Mouse (Mus musculus) fat pad, adult 2 months (tissue): ENCODE data around the gene B3gnt3.
A peak's percentile ranks its signal among the peaks of the same experiment; 100 is the strongest.

Experiments
- DNase-seq: peaks from one replicate; pipeline ENCODE4 v3.0.0-alpha.2; 2011; ENCODE audit warnings: low read depth, low spot score; ENCODE audit errors: extremely low read depth

The B3gnt3 gene

GRCm38 (mm10) chr8:71679550-71680168, 21.9 kb downstream of the B3gnt3 start:
- no peak for DNase-seq

- no peak for DNase-seq
Measured at GRCm38 (mm10) chr8:71679116-71679515, 22.5 kb downstream of the B3gnt3 start.

DNA sequence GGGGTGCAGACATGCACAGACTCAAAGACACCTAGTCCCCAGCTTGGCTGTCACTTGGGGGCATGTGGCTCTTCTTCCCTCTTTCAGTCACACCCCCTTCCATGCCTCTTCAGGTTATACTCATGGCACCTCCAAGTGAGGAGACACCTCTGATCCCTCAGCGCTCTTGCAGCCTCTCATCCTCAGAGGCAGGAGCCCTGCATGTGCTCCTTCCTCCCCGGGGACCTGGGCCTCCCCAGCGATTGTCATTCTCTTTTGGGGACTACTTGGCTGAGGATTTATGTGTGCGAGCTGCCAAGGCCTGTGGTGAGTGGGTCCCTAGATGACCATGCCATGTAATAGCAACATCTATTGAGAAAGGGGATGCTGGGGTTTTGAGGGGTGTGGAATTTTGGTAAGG, 23.4 kb downstream of the B3gnt3 start:
- DNase-seq = no peak

DNA sequence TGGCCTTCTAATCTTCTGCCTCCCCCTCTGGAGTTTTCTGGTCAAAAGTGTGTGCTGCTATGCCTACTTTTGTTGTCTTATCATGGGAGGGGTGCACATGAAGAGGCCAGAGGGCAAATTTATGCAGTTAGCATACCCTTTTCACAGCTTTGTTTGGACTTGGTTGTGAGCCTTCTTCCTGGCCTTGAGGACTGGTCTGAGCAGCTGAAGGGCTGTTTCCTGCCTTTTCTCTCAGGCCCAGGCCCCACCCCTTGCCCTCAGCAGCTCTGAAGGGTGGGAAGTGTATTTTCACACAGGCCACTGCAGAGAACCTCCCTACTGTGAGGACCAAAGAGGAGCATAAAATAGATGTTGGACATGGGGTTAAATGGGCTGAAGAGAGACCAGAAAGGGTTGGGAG, 24.0 kb downstream of the B3gnt3 start:
- DNase-seq = no peak

DNA sequence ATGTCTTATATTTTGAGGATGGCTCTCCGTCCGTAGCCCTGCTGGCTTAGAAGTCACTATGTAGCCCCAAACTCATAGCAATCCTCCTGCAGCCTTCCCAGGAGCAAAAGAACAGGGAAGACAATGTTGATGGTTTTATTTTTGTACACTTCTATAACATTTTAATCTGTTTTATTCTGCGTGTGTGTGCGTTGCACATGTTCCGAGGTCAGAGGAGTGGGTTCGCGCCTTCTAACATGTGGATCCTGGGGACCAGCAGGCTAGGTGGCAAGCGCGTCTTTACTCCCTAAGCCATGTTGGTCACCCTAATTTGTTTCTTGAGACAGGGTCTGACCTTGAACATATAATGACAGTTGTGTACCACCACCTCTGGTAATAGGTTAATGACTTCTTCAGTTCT, 24.8 kb downstream of the B3gnt3 start:
- no peak for DNase-seq

DNA sequence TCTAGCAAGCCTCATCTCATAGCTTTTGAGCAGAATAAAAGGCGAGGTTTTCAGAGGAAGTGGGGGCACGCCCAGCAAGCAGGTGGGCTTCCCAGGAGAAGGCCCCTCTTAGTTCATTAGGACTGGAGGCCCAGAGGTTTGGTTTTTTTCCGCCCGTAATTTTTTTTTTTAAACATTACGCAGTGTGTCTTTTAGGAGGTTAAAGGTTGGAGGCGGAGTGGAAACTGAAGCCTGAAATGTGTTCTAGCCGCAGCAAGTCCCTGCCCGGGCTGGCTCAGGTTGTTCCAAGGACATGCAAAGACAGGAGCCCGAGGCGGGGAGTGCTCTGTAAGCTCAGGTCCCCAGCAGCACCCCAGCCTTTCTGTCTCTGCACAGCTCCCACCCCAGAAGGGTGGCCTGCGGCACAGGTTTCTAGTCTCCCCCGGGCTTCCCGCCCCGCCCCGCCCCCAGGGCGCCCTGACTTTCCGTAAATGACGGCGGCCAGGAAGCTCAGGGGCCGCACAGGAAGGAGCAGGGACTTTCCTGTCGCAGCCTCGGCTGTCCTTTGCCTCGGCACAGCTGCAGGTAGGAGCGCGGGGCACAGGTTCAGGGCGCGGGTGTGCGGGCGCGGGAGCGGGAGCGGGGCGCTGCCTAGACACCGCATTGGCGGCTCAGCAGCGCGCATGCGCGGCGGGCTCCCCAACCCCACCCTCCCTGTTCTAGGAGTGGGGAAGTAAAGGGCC, 25.4 kb downstream of the B3gnt3 start, which contains the start of gene Jak3:
Gene Jak3, plus strand, starts transcription at position 277 of the 722 bp plus-strand sequence.
- peak; percentile 50 for DNase-seq

DNA sequence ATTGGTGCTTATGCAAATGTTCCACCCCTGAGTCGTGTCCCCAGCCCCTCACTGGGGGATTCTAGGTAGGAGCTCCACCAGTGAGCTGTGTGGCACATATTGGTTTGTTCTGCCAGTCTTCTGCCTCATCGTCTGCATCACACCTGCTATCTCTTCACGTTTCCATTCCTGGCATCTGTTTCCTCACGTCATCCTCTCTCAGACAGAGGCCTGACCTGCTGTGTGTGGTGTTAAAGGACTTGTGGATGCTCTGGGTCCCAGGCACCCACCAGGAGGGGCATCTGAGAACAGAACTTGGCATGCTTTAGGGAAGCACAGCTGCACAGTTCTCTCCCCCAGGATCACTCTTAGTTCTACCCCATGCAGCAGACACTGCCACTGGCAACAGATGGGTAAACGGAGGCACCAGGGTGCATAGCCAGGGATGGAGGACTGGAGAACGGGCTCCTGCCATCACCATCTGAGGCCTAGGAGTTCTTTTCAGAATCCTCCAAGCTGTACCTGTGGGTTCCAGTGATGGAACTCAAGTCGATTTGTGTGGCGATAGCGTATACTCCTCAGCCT, 26.1 kb downstream of the B3gnt3 start:
- no peak for DNase-seq

- no peak for DNase-seq
Measured at GRCm38 (mm10) chr8:71674071-71674470, 27.5 kb downstream of the B3gnt3 start.

- DNase-seq = no peak
Measured at GRCm38 (mm10) chr8:71672168-71672735, 29.3 kb downstream of the B3gnt3 start.

GRCm38 (mm10) chr8:71671549-71671965, 30.0 kb downstream of the B3gnt3 start, which contains the start of gene Unc13a:
TSS of gene Unc13a (minus strand) at chr8:71671757.
- no peak for DNase-seq

DNA sequence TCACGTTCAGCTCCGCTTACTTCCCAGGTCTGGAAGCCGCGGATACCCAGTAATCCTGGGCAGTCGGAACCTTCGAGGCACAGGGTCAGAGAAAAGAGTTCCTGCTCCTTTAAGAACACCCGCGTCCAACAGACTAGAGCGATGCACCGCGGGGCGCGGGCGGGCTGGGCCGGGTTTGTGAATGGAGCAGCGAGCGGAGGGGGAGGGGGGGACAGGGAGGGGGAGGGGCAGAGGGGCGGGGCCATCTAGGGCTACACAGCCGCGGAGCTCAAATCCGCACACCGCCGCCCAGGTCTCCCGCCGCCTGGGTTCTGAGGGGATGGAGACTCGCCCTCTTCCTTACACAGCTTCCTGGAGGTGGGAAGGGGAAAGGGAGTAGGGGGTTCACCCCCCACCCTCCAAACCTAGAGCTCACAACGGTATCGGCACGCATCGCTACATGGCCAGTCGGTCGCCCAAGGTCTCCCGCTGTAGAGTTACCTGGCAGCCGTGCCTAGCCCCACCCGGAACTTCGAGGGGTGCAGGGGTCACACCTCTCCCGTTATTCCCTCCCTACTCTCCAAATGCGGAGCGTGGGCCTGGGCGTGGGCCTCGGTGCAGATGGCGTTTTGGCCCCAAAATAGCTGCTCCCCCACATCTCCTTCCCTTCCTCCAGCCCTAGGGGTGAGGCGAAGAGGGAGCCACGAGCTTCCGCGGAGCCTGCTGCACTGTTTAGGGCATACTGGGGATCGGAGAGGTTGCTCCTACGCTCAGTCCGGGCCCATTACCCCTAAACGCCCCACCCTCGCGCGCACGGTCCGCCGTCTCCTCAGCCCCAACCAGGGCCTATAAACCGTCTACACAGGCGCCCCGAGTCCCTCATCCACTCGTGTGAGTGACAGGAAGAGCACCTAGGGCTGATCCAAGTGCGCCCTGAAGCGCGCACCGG, 30.7 kb downstream of the B3gnt3 start:
- DNase-seq = no peak

GRCm38 (mm10) chr8:71670198-71670597, 31.4 kb downstream of the B3gnt3 start:
- DNase-seq = no peak

- DNase-seq = no peak
Measured at GRCm38 (mm10) chr8:71668220-71668975, 33.2 kb downstream of the B3gnt3 start.

- no peak for DNase-seq
Measured at GRCm38 (mm10) chr8:71667256-71667655, 34.3 kb downstream of the B3gnt3 start.

DNA sequence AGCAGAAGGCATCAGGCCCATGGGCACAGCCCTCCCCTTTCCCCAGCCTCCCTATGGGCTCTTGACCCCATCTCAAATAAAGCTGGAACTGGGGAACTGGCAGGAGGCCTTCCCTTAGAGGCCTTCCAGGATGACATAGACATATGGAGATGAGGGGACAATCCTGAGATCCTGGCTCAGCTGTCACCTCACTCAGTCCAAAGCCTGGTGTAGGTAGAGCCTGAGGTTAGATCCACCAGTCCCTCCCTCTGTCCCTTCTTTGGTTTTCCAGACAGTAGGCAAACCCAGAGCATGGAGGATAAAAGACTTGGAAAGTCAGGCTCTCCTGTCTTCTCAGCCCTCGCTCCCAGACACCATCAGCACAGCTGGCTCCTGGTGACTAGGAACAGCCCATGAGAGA, 34.7 kb downstream of the B3gnt3 start:
- no peak for DNase-seq

DNA sequence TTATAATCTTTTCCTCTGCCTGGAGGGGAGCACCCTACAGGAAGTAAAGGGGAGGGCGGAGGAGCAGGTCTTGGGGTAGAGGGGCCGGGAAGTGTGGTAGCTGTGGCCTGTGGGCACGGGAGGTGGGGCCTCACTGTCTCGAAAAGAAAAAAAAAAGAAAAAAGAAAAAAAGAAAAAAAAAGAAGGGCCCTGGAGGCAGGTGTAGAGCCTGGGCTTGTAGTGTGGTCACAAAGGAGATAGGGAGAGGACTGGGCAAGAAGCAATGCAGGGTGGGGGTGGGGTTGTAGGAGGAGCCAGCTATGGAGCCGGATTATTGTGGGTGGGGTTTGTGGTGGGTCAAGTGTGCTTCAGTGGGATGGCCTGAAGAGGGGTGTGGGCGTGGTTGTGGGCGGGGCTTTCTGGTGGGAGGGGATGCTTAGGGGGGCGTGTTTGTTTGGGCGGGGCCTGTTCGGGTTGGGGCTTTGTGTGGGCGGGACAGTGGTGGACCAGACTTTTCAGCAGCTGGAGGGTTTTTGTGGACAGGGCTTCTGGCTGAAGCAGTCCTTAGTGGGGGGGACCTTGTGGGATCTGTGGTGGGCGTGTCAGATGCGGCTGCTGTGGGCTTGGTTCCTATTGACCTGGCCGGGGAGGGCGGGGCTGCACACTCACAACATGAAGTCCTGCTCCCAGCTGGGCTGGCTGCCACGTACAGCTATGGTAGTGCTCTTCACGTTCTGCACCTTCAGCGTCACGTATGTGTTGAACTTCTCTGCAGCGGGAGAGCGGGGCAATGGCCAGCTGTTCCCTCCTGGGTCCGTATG, 36.1 kb downstream of the B3gnt3 start:
- DNase-seq = no peak

DNA sequence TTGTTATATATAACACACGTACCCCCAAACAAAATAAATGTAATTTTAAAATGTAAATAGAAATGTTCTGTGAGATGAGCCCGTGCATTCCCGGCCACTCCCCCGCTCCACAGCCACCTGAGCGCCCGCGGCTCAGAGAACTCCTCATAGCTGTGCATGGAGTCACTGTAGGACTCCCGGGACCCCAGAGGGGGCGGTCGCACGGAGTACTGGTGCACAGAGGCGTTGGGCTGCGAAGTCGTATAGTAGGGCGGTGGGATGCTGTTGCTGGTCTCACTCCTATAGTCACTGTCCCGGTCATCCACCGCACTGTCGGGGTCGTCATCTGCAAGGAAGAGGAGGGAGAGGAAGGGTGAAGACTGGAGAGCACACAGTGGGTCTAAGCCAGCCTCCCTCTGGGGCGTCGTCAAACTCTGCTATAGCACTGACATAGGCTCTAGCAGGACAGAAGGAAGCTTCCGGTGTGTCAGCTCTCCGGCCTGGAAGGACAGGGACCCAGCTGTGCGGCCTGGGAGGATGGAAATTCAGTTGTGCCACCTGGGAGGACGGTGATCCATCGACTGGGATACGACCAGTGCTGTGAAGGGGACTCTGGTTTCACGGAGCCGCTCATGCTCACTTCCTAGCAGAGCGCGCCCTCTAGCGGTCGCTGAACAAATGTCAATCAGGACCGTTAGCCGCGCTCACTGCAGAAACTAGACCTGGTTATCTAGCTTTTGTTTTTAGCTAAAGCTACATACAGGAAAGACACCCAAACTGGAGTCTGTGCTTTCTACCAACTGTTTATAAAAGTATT, 41.1 kb downstream of the B3gnt3 start:
- no peak for DNase-seq

- no peak for DNase-seq
Measured at GRCm38 (mm10) chr8:71659751-71660150, 41.8 kb downstream of the B3gnt3 start.
